Mouse (Mus musculus) lung, adult 2 months (tissue): ENCODE measurements at regions not wholly inside any gene's neighbourhood (a gene's known extent, or its start where the extent isn't known, plus 50 kb on each side); places are given as distances from the start of the nearest gene placed in this dataset.

Experiments
- CTCF ChIP-seq: fragments of 200-500 bp; IDR thresholded peaks from 2 replicates; pipeline ENCODE4 v1.5.1; 2011; ENCODE audit warnings: mild to moderate bottlenecking, low read length, control low read depth; ENCODE audit not compliant: insufficient read depth
- POLR2A ChIP-seq: fragments of 200-500 bp; IDR thresholded peaks from 2 replicates; pipeline ENCODE4 v1.6.1; 2011; ENCODE audit warnings: low read depth, mild to moderate bottlenecking, control low read depth, low read length, borderline replicate concordance; ENCODE audit errors: extremely low read depth

GRCm38 (mm10) chrX:11597548-11597947, 269.9 kb downstream of the H2al1j start:
- no peak for TF ChIP-seq CTCF
- no peak for TF ChIP-seq POLR2A
